Mouse (Mus musculus): ENCODE results near the gene Thap2. TPM values are rescaled to one million over a fixed set of nuclear protein-coding genes. Genes with fewer than 3 reads are reported as not detected.

Thap2 gene
- total and polyA plus RNA-seq, 3 experiments, result 5.0 to 9.3 (median 7.9) TPM

DNA sequence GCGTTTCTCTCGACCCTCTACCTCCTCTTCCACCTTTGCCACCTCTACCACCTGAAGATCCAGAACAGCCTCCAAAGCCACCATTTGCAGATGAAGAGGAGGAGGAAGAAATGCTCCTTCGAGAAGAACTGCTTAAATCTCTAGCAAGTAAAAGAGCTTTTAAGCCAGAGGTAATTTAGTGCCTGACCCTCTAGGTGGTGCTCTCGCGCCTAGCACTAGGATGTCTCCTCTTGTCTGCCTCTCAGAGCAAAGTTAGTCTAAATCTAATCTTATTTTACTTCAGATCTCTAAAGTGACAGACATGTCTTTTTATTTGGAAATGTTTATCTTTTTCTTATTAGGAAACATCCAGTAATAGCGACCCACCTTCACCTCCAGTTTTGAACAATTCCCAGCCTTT is 22.1 kb upstream of the Thap2 start:
- Histone ChIP-seq H3K79me2 (replicated peaks; ENCODE audit: control insufficient read depth, insufficient read depth, low read length) (no peaks in the 10 kb centered on the region), H3K4me1 (ENCODE audit: control insufficient read depth, insufficient read depth, low read length) (no peaks in the 10 kb centered on the region; the same call in 1 of the 2 replicates), H3K27me3 (ENCODE audit: control insufficient read depth, insufficient read depth, low read length) (no peaks in the 10 kb centered on the region), H3K9ac (ENCODE audit: low read depth, low read length) (no peak overlapping the region), H3K27ac (no peak overlapping the region), H3K4me3 (no peak overlapping the region), H3K36me3 (ENCODE audit: control insufficient read depth, insufficient read depth, low read length) (peaks cover 11% of the 10 kb centered on the region)
- intact Hi-C loops (cut with DNase I), result loop anchor here (2.0 to 5.0 kb wide), 2 partner anchors 84 to 791 kb away; no protein-coding TSS in a partner anchor
- TF ChIP-seq POLR2A (IDR thresholded peaks at IDR 0.05; ENCODE audit: insufficient read depth, low read depth, low read length), result no peak
- no peak for TF ChIP-seq EP300 (IDR thresholded peaks at IDR 0.05; ENCODE audit: insufficient read depth, low read depth, low read length)
- peak; percentile 83 for TF ChIP-seq CTCF (IDR thresholded peaks at IDR 0.05)
- 69% methylated on average over 6 of the region's 6 CpGs for WGBS
- peak; percentile 22 to 53 for DNase-seq

- TF ChIP-seq POLR2A (IDR thresholded peaks at IDR 0.05; ENCODE audit: insufficient read depth, low read depth, low read length) (no peak), CTCF (IDR thresholded peaks at IDR 0.05) (no peak), EP300 (IDR thresholded peaks at IDR 0.05; ENCODE audit: insufficient read depth, low read depth, low read length) (no peak)
- Histone ChIP-seq H3K4me3 (no peak overlapping the region), H3K27ac (no peak overlapping the region), H3K79me2 (replicated peaks; ENCODE audit: control insufficient read depth, insufficient read depth, low read length) (peaks cover 1% of the 10 kb centered on the region; the same call in 1 of the 2 replicates), H3K4me1 (ENCODE audit: control insufficient read depth, insufficient read depth, low read length) (peaks cover 4% of the 10 kb centered on the region), H3K9ac (ENCODE audit: low read depth, low read length) (no peak overlapping the region), H3K27me3 (ENCODE audit: control insufficient read depth, insufficient read depth, low read length) (no peaks in the 10 kb centered on the region), H3K36me3 (ENCODE audit: control insufficient read depth, insufficient read depth, low read length) (peaks cover 50% of the 10 kb centered on the region)
- intact Hi-C loops (cut with DNase I), result no loop called here
- 83% methylated on average over 1 of the region's 1 CpGs for WGBS
- DNase-seq, result no peak
These were observed 7.7 kb upstream of the Thap2 start for GRCm38 (mm10) chr10:115391896-115392295.

- Histone ChIP-seq H3K27me3 (ENCODE audit: control insufficient read depth, insufficient read depth, low read length) (no peaks in the 10 kb centered on the region), H3K4me3 (no peak overlapping the region), H3K36me3 (ENCODE audit: control insufficient read depth, insufficient read depth, low read length) (peaks cover 49% of the 10 kb centered on the region), H3K4me1 (ENCODE audit: control insufficient read depth, insufficient read depth, low read length) (peaks cover 9% of the 10 kb centered on the region), H3K79me2 (replicated peaks; ENCODE audit: control insufficient read depth, insufficient read depth, low read length) (peaks cover 1% of the 10 kb centered on the region; the same call in 1 of the 2 replicates), H3K9ac (ENCODE audit: low read depth, low read length) (no peak overlapping the region), H3K27ac (no peak overlapping the region)
- WGBS, result 85% methylated on average over 4 of the region's 4 CpGs
- no peak for DNase-seq
- intact Hi-C loops (cut with DNase I), result no loop called here
- TF ChIP-seq EP300 (IDR thresholded peaks at IDR 0.05; ENCODE audit: insufficient read depth, low read depth, low read length) (no peak), POLR2A (IDR thresholded peaks at IDR 0.05; ENCODE audit: insufficient read depth, low read depth, low read length) (no peak), CTCF (IDR thresholded peaks at IDR 0.05) (no peak)
These were observed 6.8 kb upstream of the Thap2 start for GRCm38 (mm10) chr10:115391076-115391475.

GRCm38 (mm10) chr10:115387891-115388290 is 3.6 kb upstream of the Thap2 start:
- TF ChIP-seq POLR2A (IDR thresholded peaks at IDR 0.05; ENCODE audit: insufficient read depth, low read depth, low read length) (no peak), CTCF (IDR thresholded peaks at IDR 0.05) (no peak), EP300 (IDR thresholded peaks at IDR 0.05; ENCODE audit: insufficient read depth, low read depth, low read length) (no peak)
- intact Hi-C loops (cut with DNase I), result no loop called here
- Histone ChIP-seq H3K4me1 (ENCODE audit: control insufficient read depth, insufficient read depth, low read length) (peaks cover 9% of the 10 kb centered on the region), H3K9ac (ENCODE audit: low read depth, low read length) (no peak overlapping the region), H3K79me2 (replicated peaks; ENCODE audit: control insufficient read depth, insufficient read depth, low read length) (peaks cover 1% of the 10 kb centered on the region; the same call in 1 of the 2 replicates), H3K27me3 (ENCODE audit: control insufficient read depth, insufficient read depth, low read length) (no peaks in the 10 kb centered on the region), H3K36me3 (ENCODE audit: control insufficient read depth, insufficient read depth, low read length) (peaks cover 42% of the 10 kb centered on the region), H3K27ac (no peak overlapping the region), H3K4me3 (no peak overlapping the region)
- 51% methylated on average over 3 of the region's 3 CpGs for WGBS
- no peak for DNase-seq

DNA sequence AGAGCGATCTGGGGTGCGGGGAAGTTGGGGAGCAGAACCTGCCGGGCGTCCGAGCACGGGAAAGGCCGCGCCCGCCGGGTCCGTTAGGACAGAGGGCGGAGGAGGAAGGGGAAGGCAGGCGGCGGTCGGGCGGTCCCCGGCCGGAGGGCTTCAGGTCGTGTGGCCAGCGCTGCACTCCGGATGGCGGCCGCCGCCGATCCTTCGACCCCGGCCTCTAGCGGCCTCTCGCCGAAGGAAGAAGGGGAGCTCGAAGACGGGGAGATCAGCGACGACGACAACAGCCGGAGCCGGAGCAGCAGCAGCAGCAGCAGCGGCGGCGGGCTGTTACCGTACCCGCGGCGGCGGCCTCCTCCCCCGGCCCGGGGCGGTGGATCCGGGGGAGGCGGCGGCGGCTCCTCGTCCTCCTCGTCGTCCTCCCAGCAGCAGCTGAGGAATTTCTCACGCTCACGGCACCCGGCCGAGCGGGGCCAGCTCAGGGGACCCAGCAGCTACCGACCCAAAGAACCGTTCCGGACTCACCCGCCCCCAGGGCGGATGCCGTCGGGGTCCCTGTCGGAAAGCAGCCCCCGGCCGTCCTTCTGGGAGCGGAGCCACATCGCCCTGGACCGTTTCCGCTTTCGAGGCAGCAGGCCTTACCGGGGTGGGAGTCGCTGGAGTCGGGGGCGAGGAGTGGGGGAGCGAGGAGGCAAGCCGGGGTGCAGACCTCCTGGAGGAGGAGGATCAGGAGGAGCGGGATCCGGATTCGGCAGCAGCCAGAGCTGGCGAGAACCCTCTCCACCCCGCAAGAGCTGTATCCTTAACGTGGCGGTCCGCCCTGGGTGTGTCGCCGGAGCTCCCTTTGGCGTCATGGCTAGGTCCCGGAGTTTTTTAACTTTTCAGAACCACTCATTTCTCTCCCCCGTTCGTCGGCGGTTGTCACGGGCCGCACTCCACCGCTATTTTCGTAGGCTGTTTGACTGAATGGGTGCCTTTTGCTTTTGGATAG is 1.1 kb upstream of the Thap2 start:
- intact Hi-C loops (cut with DNase I), result loop anchor here (2.0 kb wide), 2 partner anchors 63 to 71 kb away; partner anchors contain the start of gene Rab21
- Histone ChIP-seq H3K9ac (ENCODE audit: low read depth, low read length) (peak overlapping the region; percentile 89), H3K27ac (peak overlapping the region; percentile 88), H3K79me2 (replicated peaks; ENCODE audit: control insufficient read depth, insufficient read depth, low read length) (peaks cover 2% of the 10 kb centered on the region; the same call in 1 of the 2 replicates), H3K4me1 (ENCODE audit: control insufficient read depth, insufficient read depth, low read length) (peaks cover 9% of the 10 kb centered on the region), H3K27me3 (ENCODE audit: control insufficient read depth, insufficient read depth, low read length) (no peaks in the 10 kb centered on the region), H3K4me3 (peak overlapping the region; percentile 83), H3K36me3 (ENCODE audit: control insufficient read depth, insufficient read depth, low read length) (peaks cover 32% of the 10 kb centered on the region)
- TF ChIP-seq POLR2A (IDR thresholded peaks at IDR 0.05; ENCODE audit: insufficient read depth, low read depth, low read length) (0 out of 2 replicates have a peak, but pooled peaks have one; percentile 38), CTCF (IDR thresholded peaks at IDR 0.05) (no peak; the same call in 1 of the 2 replicates)
- peak; percentile 79 to 80 for DNase-seq
- under 1% methylated on average over 101 of the region's 101 CpGs for WGBS

Measured in heart, adult 2 months (tissue).